Mouse (Mus musculus) granulocyte monocyte progenitor cell, adult 5-6 weeks (primary cell): Measurements from ENCODE around the gene Krt32. TPM values are rescaled to one million over a fixed set of nuclear protein-coding genes. Genes with fewer than 3 reads are reported as not detected.

Source experiments
- ATAC-seq: replicated peaks from 2 replicates; pipeline ENCODE4 v1.8.0; 2016; ENCODE audit warnings: mild to moderate bottlenecking, moderate TSS enrichment, inconsistent platforms; ENCODE audit not compliant: poor library complexity, severe bottlenecking
- total RNA-seq, 2 experiments: library from RNA; stranded (forward) in 1 of 2; stranded (reverse) in 1 of 2; fragments of 200-712, 200-1000 nt in 1 of 2; fragments of >200 nt in 1 of 2; fragmentation: Nextera tagmentation in 1 of 2; gene quantifications; 2 replicates each; pipeline ENCODE4 v1.2.3; 2014 to 2017

The Krt32 gene
- total RNA-seq, 2 experiments from 2014 or later, result not detected

GRCm38 (mm10) chr11:100055686-100056655, 32.1 kb downstream of the Krt32 start:
- ATAC-seq, result no peak

- ATAC-seq, result no peak
These were observed 37.6 kb downstream of the Krt32 start, which contains the start of gene Krt31 for GRCm38 (mm10) chr11:100050451-100050850. Gene Krt31 (minus strand): TSS chr11:100050551.

- ATAC-seq, result no peak
These were observed 40.8 kb downstream of the Krt32 start for GRCm38 (mm10) chr11:100047193-100047592.

- ATAC-seq, result no peak
These were observed 41.6 kb downstream of the Krt32 start for GRCm38 (mm10) chr11:100046303-100046866.

- no peak for ATAC-seq
These were observed 46.6 kb downstream of the Krt32 start, which contains the start of gene Krt34 for GRCm38 (mm10) chr11:100041454-100041853. Gene Krt34 (minus strand): TSS chr11:100041554.

Other genes starting within 250 kb of the Krt32 start
- not detected in 2 replicates for gene Krtap4-16, start 236.6 kb downstream of the Krt32 start, total RNA-seq (2014; fragmentation: Nextera tagmentation)
- gene Krtap4-16, start 236.6 kb downstream of the Krt32 start, total RNA-seq (2017), result not detected in 2 replicates
- gene Gm11568, start 230.3 kb downstream of the Krt32 start, total RNA-seq (2014; fragmentation: Nextera tagmentation), result not detected in 2 replicates
- gene Gm11568, start 230.3 kb downstream of the Krt32 start, total RNA-seq (2017), result not detected in 2 replicates
- gene Gm11559, start 223.8 kb downstream of the Krt32 start, total RNA-seq (2014; fragmentation: Nextera tagmentation), result not detected in 2 replicates
- gene Gm11559, start 223.8 kb downstream of the Krt32 start, total RNA-seq (2017), result not detected in 2 replicates
- not detected in 2 replicates for gene Krtap9-1, start 214.8 kb downstream of the Krt32 start, total RNA-seq (2014; fragmentation: Nextera tagmentation)
- not detected in 2 replicates for gene Krtap9-1, start 214.8 kb downstream of the Krt32 start, total RNA-seq (2017)
- gene Gm11567, start 209.0 kb downstream of the Krt32 start, total RNA-seq (2014; fragmentation: Nextera tagmentation), result not detected in 2 replicates
- not detected in 2 replicates for gene Gm11567, start 209.0 kb downstream of the Krt32 start, total RNA-seq (2017)
- gene Krtap31-1, start 180.3 kb downstream of the Krt32 start, total RNA-seq (2014; fragmentation: Nextera tagmentation), result not detected in 2 replicates
- not detected in 2 replicates for gene Krtap31-1, start 180.3 kb downstream of the Krt32 start, total RNA-seq (2017)
- gene Gm11565, start 173.5 kb downstream of the Krt32 start, total RNA-seq (2014; fragmentation: Nextera tagmentation), result not detected in 2 replicates
- gene Gm11565, start 173.5 kb downstream of the Krt32 start, total RNA-seq (2017), result not detected in 2 replicates
- gene Krtap31-2, start 151.9 kb downstream of the Krt32 start, total RNA-seq (2014; fragmentation: Nextera tagmentation), result not detected in 2 replicates
- gene Krtap31-2, start 151.9 kb downstream of the Krt32 start, total RNA-seq (2017), result not detected in 2 replicates
- not detected in 2 replicates for gene Krtap9-5, start 139.8 kb downstream of the Krt32 start, total RNA-seq (2014; fragmentation: Nextera tagmentation)
- not detected in 2 replicates for gene Krtap9-5, start 139.8 kb downstream of the Krt32 start, total RNA-seq (2017)
- not detected in 2 replicates for gene Krtap29-1, start 109.2 kb downstream of the Krt32 start, total RNA-seq (2014; fragmentation: Nextera tagmentation)
- gene Krtap29-1, start 109.2 kb downstream of the Krt32 start, total RNA-seq (2017), result not detected in 2 replicates
- not detected in 2 replicates for gene Krtap16-1, start 101.6 kb downstream of the Krt32 start, total RNA-seq (2014; fragmentation: Nextera tagmentation)
- gene Krtap16-1, start 101.6 kb downstream of the Krt32 start, total RNA-seq (2017), result not detected in 2 replicates
- gene Krtap17-1, start 94.2 kb downstream of the Krt32 start, total RNA-seq (2014; fragmentation: Nextera tagmentation), result not detected in 2 replicates
- not detected in 2 replicates for gene Krtap17-1, start 94.2 kb downstream of the Krt32 start, total RNA-seq (2017)
- gene Krt33a, start 72.0 kb downstream of the Krt32 start, total RNA-seq (2014; fragmentation: Nextera tagmentation), result not detected in 2 replicates
- gene Krt33a, start 72.0 kb downstream of the Krt32 start, total RNA-seq (2017), result not detected in 2 replicates
- not detected in 2 replicates for gene Krt33b, start 58.4 kb downstream of the Krt32 start, total RNA-seq (2014; fragmentation: Nextera tagmentation)
- not detected in 2 replicates for gene Krt33b, start 58.4 kb downstream of the Krt32 start, total RNA-seq (2017)
- gene Krt34, start 46.7 kb downstream of the Krt32 start, total RNA-seq (2014; fragmentation: Nextera tagmentation), result not detected in 2 replicates
- gene Krt34, start 46.7 kb downstream of the Krt32 start, total RNA-seq (2017), result not detected in 2 replicates
- gene Krt31, start 37.7 kb downstream of the Krt32 start, total RNA-seq (2014; fragmentation: Nextera tagmentation), result not detected in 2 replicates
- not detected in 2 replicates for gene Krt31, start 37.7 kb downstream of the Krt32 start, total RNA-seq (2017)
- gene Krt35, start 8.0 kb upstream of the Krt32 start, total RNA-seq (2014; fragmentation: Nextera tagmentation), result not detected in 2 replicates
- not detected in 2 replicates for gene Krt35, start 8.0 kb upstream of the Krt32 start, total RNA-seq (2017)
- gene Krt36, start 17.4 kb upstream of the Krt32 start, total RNA-seq (2014; fragmentation: Nextera tagmentation), result 0.39 TPM in 1 of 2 replicates, not detected in the other
- gene Krt36, start 17.4 kb upstream of the Krt32 start, total RNA-seq (2017), result not detected in 2 replicates
- not detected in 2 replicates for gene Krt13, start 33.3 kb upstream of the Krt32 start, total RNA-seq (2014; fragmentation: Nextera tagmentation)
- not detected in 2 replicates for gene Krt13, start 33.3 kb upstream of the Krt32 start, total RNA-seq (2017)
- not detected in 2 replicates for gene Krt15, start 47.7 kb upstream of the Krt32 start, total RNA-seq (2014; fragmentation: Nextera tagmentation)
- not detected in 2 replicates for gene Krt15, start 47.7 kb upstream of the Krt32 start, total RNA-seq (2017)
- gene Krt19, start 60.4 kb upstream of the Krt32 start, total RNA-seq (2014; fragmentation: Nextera tagmentation), result not detected in 2 replicates
- gene Krt19, start 60.4 kb upstream of the Krt32 start, total RNA-seq (2017), result not detected in 2 replicates
- not detected in 2 replicates for gene Krt9, start 105.0 kb upstream of the Krt32 start, total RNA-seq (2014; fragmentation: Nextera tagmentation)
- not detected in 2 replicates for gene Krt9, start 105.0 kb upstream of the Krt32 start, total RNA-seq (2017)
- not detected in 2 replicates for gene Krt14, start 119.3 kb upstream of the Krt32 start, total RNA-seq (2014; fragmentation: Nextera tagmentation)
- gene Krt14, start 119.3 kb upstream of the Krt32 start, total RNA-seq (2017), result not detected in 2 replicates
- not detected in 2 replicates for gene Krt16, start 160.7 kb upstream of the Krt32 start, total RNA-seq (2014; fragmentation: Nextera tagmentation)
- gene Krt16, start 160.7 kb upstream of the Krt32 start, total RNA-seq (2017), result not detected in 2 replicates
- gene Krt17, start 172.8 kb upstream of the Krt32 start, total RNA-seq (2014; fragmentation: Nextera tagmentation), result not detected in 2 replicates
- not detected in 2 replicates for gene Krt17, start 172.8 kb upstream of the Krt32 start, total RNA-seq (2017)
- not detected in 2 replicates for gene Krt42, start 181.6 kb upstream of the Krt32 start, total RNA-seq (2014; fragmentation: Nextera tagmentation)
- not detected in 2 replicates for gene Krt42, start 181.6 kb upstream of the Krt32 start, total RNA-seq (2017)
- 716 and 727 TPM in 2 replicates for gene Eif1, start 231.7 kb upstream of the Krt32 start, total RNA-seq (2014; fragmentation: Nextera tagmentation)
- gene Eif1, start 231.7 kb upstream of the Krt32 start, total RNA-seq (2017), result 109 and 139 TPM in 2 replicates
- not detected in 2 replicates for gene Gast, start 246.2 kb upstream of the Krt32 start, total RNA-seq (2014; fragmentation: Nextera tagmentation)
- gene Gast, start 246.2 kb upstream of the Krt32 start, total RNA-seq (2017), result not detected in 2 replicates